Mouse (Mus musculus) small intestine, adult 2 months (tissue): ENCODE data around the gene Neurod6.

Experiments used
- CTCF ChIP-seq: fragments of 200-500 bp; IDR thresholded peaks from 2 replicates; pipeline ENCODE4 v1.5.1; 2012; ENCODE audit warnings: low read depth, mild to moderate bottlenecking, control low read depth, inconsistent platforms, low read length, moderate library complexity, mixed read lengths; ENCODE audit not compliant: insufficient replicate concordance, insufficient read length; ENCODE audit errors: extremely low read depth
- POLR2A ChIP-seq: fragments of 200-500 bp; IDR thresholded peaks from 2 replicates; pipeline ENCODE4 v1.6.1; 2012; ENCODE audit warnings: low read depth, mild to moderate bottlenecking, control low read depth, inconsistent platforms, low read length, moderate library complexity

DNA sequence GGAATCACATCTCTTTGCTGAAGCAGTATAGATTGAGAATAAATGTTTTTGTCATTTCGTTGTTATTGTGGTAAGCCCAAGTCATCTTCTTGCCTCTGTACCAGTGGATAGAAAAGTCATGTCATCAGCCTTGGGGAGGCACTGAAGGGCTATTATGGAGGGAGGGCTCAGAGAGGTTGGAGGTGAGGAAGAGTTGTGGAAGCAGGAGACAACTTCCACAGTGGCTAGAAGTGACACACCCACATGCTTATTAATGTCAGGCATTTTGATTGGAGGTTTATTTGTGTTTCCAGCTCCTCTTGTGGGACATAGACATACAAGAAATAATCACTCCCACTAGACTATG lies 23.7 kb upstream of the Neurod6 start:
- TF ChIP-seq CTCF: no peak
- no peak for TF ChIP-seq POLR2A
